Mouse (Mus musculus): ENCODE data around the gene Tsga13. TPM values are rescaled to one million over a fixed set of nuclear protein-coding genes. Genes with fewer than 3 reads are reported as not detected.

Gene Tsga13
- polyA plus RNA-seq, 1 experiment from 2014 or later: not detected

GRCm38 (mm10) chr6:30855205-30855604 lies 60.2 kb downstream of the Tsga13 start:
- 77% methylated on average over 2 of the region's 2 CpGs for WGBS (ENCODE audit: insufficient replicate concordance)
- H3K27ac ChIP-seq: no peak overlapping the region
- H3K9me3 ChIP-seq (replicated peaks): no peaks in the 10 kb centered on the region
- no peak overlapping the region for H3K9ac ChIP-seq
- no peak overlapping the region for H3K4me3 ChIP-seq (replicated peaks)
- no peaks in the 10 kb centered on the region for H3K27me3 ChIP-seq
- H3K4me1 ChIP-seq (replicated peaks): no peaks in the 10 kb centered on the region
- DNase-seq: no peak
- H3K36me3 ChIP-seq: peaks cover 7% of the 10 kb centered on the region; the same call in 1 of the 2 replicates
- no peak for ATAC-seq (ENCODE audit: low read depth)
- H3K4me2 ChIP-seq: no peak overlapping the region

GRCm38 (mm10) chr6:30849818-30850217 lies 65.6 kb downstream of the Tsga13 start:
- H3K4me2 ChIP-seq: no peak overlapping the region
- no peaks in the 10 kb centered on the region for H3K9me3 ChIP-seq (replicated peaks)
- H3K4me1 ChIP-seq (replicated peaks): no peaks in the 10 kb centered on the region
- no peak overlapping the region for H3K9ac ChIP-seq
- no peak for DNase-seq
- H3K4me3 ChIP-seq (replicated peaks): no peak overlapping the region
- H3K36me3 ChIP-seq: peaks cover 3% of the 10 kb centered on the region; the same call in 1 of the 2 replicates
- no peak overlapping the region for H3K27ac ChIP-seq
- WGBS (ENCODE audit: insufficient replicate concordance): 71% methylated on average over 2 of the region's 2 CpGs
- no peak for ATAC-seq (ENCODE audit: low read depth)
- H3K27me3 ChIP-seq: no peaks in the 10 kb centered on the region

Other genes starting within 250 kb of the Tsga13 start
- gene Cep41, start 221.8 kb downstream of the Tsga13 start, polyA plus RNA-seq (2015; fragmentation: Nextera tagmentation; extraction: Ambion mirVana): 5.2 and 7.3 TPM in 2 replicates
- 185 and 233 TPM in 2 replicates for gene Mest, start 192.0 kb downstream of the Tsga13 start, polyA plus RNA-seq (2015; fragmentation: Nextera tagmentation; extraction: Ambion mirVana)
- gene Copg2, start 18.8 kb downstream of the Tsga13 start, polyA plus RNA-seq (2015; fragmentation: Nextera tagmentation; extraction: Ambion mirVana): 6.6 and 9.1 TPM in 2 replicates
- 0.34 and 0.46 TPM in 2 replicates for gene Klf14, start 43.5 kb upstream of the Tsga13 start, polyA plus RNA-seq (2015; fragmentation: Nextera tagmentation; extraction: Ambion mirVana)

Data from liver, embryonic 13.5 days (tissue).